Mouse (Mus musculus): Measurements from ENCODE around the gene R3hdml. TPM values are rescaled to one million over a fixed set of nuclear protein-coding genes. Genes with fewer than 3 reads are reported as not detected.

R3hdml gene
- polyA plus RNA-seq, 1 experiment from 2014 or later = 0.16 TPM

GRCm38 (mm10) chr2:163546623-163547318 lies 54.7 kb downstream of the R3hdml start:
- peak overlapping the region; percentile 33 for H3K4me2 ChIP-seq (ENCODE audit: low read length)
- WGBS = 64% methylated on average over 14 of the region's 14 CpGs
- H3K9ac ChIP-seq (ENCODE audit: low read length) = no peak overlapping the region
- DNase-seq (ENCODE audit: low spot score) (no peak), ATAC-seq (replicated peaks; ENCODE audit: low FRiP score, low TSS enrichment, low read depth) (peak; percentile 77)
- 0 out of 2 replicates have a peak, but pooled peaks cover 5% of the 10 kb centered on the region for H3K4me1 ChIP-seq (replicated peaks; ENCODE audit: control insufficient read depth, insufficient read depth, low read length)
- 0 out of 2 replicates have a peak, but pooled peaks cover 3% of the 10 kb centered on the region for H3K36me3 ChIP-seq (ENCODE audit: control insufficient read depth, insufficient read depth, low read length)
- H3K9me3 ChIP-seq (ENCODE audit: control insufficient read depth, low read length) = no peaks in the 10 kb centered on the region
- peak overlapping the region; percentile 12 for H3K4me3 ChIP-seq (ENCODE audit: low read depth, low read length)
- H3K27ac ChIP-seq (ENCODE audit: low read depth) = no peak overlapping the region
- no peaks in the 10 kb centered on the region for H3K27me3 ChIP-seq (replicated peaks; ENCODE audit: control insufficient read depth, insufficient read depth, low read length)

DNA sequence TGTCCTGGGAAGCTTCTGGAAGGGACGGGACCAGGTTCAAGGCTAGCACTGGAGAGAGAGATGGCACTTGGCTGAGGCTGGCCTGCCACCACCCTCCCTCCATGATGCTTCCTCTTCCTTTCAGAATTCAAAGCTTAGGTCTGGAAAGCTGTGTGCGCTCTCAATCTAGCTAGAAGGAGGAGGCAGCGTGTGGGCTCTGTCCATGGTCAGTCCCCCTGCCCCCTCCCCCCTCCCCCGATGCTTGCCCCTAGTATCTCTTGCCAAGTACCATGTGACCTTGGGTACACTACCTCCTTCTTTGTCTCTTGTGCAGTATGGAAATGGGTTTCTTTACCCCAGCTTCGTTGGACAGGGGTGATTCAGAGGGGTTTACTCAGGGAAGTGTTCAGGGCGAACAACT lies 56.7 kb downstream of the R3hdml start:
- DNase-seq (ENCODE audit: low spot score) (no peak), ATAC-seq (replicated peaks; ENCODE audit: low FRiP score, low TSS enrichment, low read depth) (no peak)
- no peaks in the 10 kb centered on the region for H3K36me3 ChIP-seq (ENCODE audit: control insufficient read depth, insufficient read depth, low read length)
- 0 out of 2 replicates have a peak, but pooled peaks cover 5% of the 10 kb centered on the region for H3K4me1 ChIP-seq (replicated peaks; ENCODE audit: control insufficient read depth, insufficient read depth, low read length)
- H3K9ac ChIP-seq (ENCODE audit: low read length) = no peak overlapping the region
- WGBS = 61% methylated on average over 6 of the region's 6 CpGs
- H3K9me3 ChIP-seq (ENCODE audit: control insufficient read depth, low read length) = no peaks in the 10 kb centered on the region
- peak overlapping the region; percentile 33 for H3K4me2 ChIP-seq (ENCODE audit: low read length)
- no peak overlapping the region for H3K4me3 ChIP-seq (ENCODE audit: low read depth, low read length)
- H3K27ac ChIP-seq (ENCODE audit: low read depth) = no peak overlapping the region
- H3K27me3 ChIP-seq (replicated peaks; ENCODE audit: control insufficient read depth, insufficient read depth, low read length) = no peaks in the 10 kb centered on the region

- Histone ChIP-seq H3K36me3 (ENCODE audit: control insufficient read depth, insufficient read depth, low read length) (no peaks in the 10 kb centered on the region), H3K27ac (ENCODE audit: low read depth) (no peak overlapping the region), H3K4me2 (ENCODE audit: low read length) (no peak overlapping the region; the same call in 1 of the 2 replicates), H3K4me3 (ENCODE audit: low read depth, low read length) (no peak overlapping the region), H3K27me3 (replicated peaks; ENCODE audit: control insufficient read depth, insufficient read depth, low read length) (no peaks in the 10 kb centered on the region), H3K4me1 (replicated peaks; ENCODE audit: control insufficient read depth, insufficient read depth, low read length) (0 out of 2 replicates have a peak, but pooled peaks cover 5% of the 10 kb centered on the region), H3K9ac (ENCODE audit: low read length) (no peak overlapping the region), H3K9me3 (ENCODE audit: control insufficient read depth, low read length) (no peaks in the 10 kb centered on the region)
- ATAC-seq (replicated peaks; ENCODE audit: low FRiP score, low TSS enrichment, low read depth) = no peak
- no peak for DNase-seq (ENCODE audit: low spot score)
- WGBS = 46% methylated on average over 6 of the region's 6 CpGs
Measured at GRCm38 (mm10) chr2:163549786-163550185, 57.7 kb downstream of the R3hdml start.

Other genes with a start within 250 kb of the R3hdml start
- gene Jph2, start 94.3 kb upstream of the R3hdml start, polyA plus RNA-seq (2014; fragmentation: Nextera tagmentation; extraction: Ambion mirVana) = 5.6 and 5.9 TPM in 2 replicates
- 88.9 and 97.7 TPM in 2 replicates for gene Oser1, start 67.6 kb upstream of the R3hdml start, polyA plus RNA-seq (2014; fragmentation: Nextera tagmentation; extraction: Ambion mirVana)
- 9.7 and 13.2 TPM in 2 replicates for gene Gdap1l1, start 53.8 kb upstream of the R3hdml start, polyA plus RNA-seq (2014; fragmentation: Nextera tagmentation; extraction: Ambion mirVana)
- gene Fitm2, start 19.7 kb upstream of the R3hdml start, polyA plus RNA-seq (2014; fragmentation: Nextera tagmentation; extraction: Ambion mirVana) = 10.7 and 11.6 TPM in 2 replicates
- gene Hnf4a, start 14.5 kb downstream of the R3hdml start, polyA plus RNA-seq (2014; fragmentation: Nextera tagmentation; extraction: Ambion mirVana) = 89.8 and 90.5 TPM in 2 replicates
- gene Ttpal, start 110.0 kb downstream of the R3hdml start, polyA plus RNA-seq (2014; fragmentation: Nextera tagmentation; extraction: Ambion mirVana) = 40.6 and 40.8 TPM in 2 replicates
- 54.3 and 60.7 TPM in 2 replicates for gene Serinc3, start 152.8 kb downstream of the R3hdml start, polyA plus RNA-seq (2014; fragmentation: Nextera tagmentation; extraction: Ambion mirVana)
- 130 and 131 TPM in 2 replicates for gene Pkig, start 166.1 kb downstream of the R3hdml start, polyA plus RNA-seq (2014; fragmentation: Nextera tagmentation; extraction: Ambion mirVana)

Data from intestine, embryonic 14.5 days (tissue).